Mouse (Mus musculus) MEL (cell line): ENCODE results near the gene Calhm4. TPM values are rescaled to one million over a fixed set of nuclear protein-coding genes. Genes with fewer than 3 reads are reported as not detected.

Experiments
- DNase-seq: peaks from one replicate; pipeline ENCODE4 v3.0.0; 2011; ENCODE audit warnings: low read depth, low spot score
- H3K27ac ChIP-seq: 2 replicates; pipeline ENCODE4 v1.5.1; 2012; ENCODE audit warnings: low read depth, mild to moderate bottlenecking, control low read depth, low read length, moderate library complexity; ENCODE audit not compliant: control insufficient read depth
- H3K27me3 ChIP-seq, 2 experiments: fragments of 150-350 bp in 1 of 2; sonication (generic) in 1 of 2; 2 replicates each; pipeline ENCODE4 v1.6.1; 2012; ENCODE audit warnings: low read length in 2 of 2, mild to moderate bottlenecking in 2 of 2, improper control_type of control experiment in 1 of 2, moderate library complexity in 1 of 2; ENCODE audit not compliant: insufficient read depth in 2 of 2, control insufficient read depth in 1 of 2
- H3K36me3 ChIP-seq, 2 experiments: 2 replicates each; pipeline ENCODE4 v1.6.1; 2012 to 2014; ENCODE audit warnings: low read length in 2 of 2, improper control_type of control experiment in 1 of 2, inconsistent platforms in 1 of 2, mild to moderate bottlenecking in 1 of 2; ENCODE audit not compliant: insufficient read depth in 2 of 2, control insufficient read depth in 1 of 2
- H3K4me1 ChIP-seq, 2 experiments: fragments of 150-350 bp in 1 of 2; sonication (generic) in 1 of 2; 2 replicates each; pipeline ENCODE4 v1.6.1; 2012; ENCODE audit warnings: low read length in 2 of 2, improper control_type of control experiment in 1 of 2, mild to moderate bottlenecking in 1 of 2; ENCODE audit not compliant: insufficient read depth in 2 of 2, control insufficient read depth in 1 of 2
- H3K4me3 ChIP-seq, 2 experiments: fragments of 150-350 bp in 1 of 2; sonication (generic) in 1 of 2; 2 replicates each; pipeline ENCODE4 v1.5.1; 2012; ENCODE audit warnings: low read depth in 2 of 2, low read length in 2 of 2, mild to moderate bottlenecking in 2 of 2, moderate library complexity in 2 of 2, control low read depth in 1 of 2, improper control_type of control experiment in 1 of 2; ENCODE audit not compliant: control insufficient read depth in 1 of 2, insufficient read depth in 1 of 2
- H3K79me2 ChIP-seq: 2 replicates; pipeline ENCODE4 v1.6.1; 2012; ENCODE audit warnings: mild to moderate bottlenecking, low read length, moderate library complexity; ENCODE audit not compliant: control insufficient read depth, poor library complexity, insufficient read depth
- H3K9ac ChIP-seq: 2 replicates; pipeline ENCODE4 v1.6.1; 2012; ENCODE audit warnings: low read depth, mild to moderate bottlenecking, control low read depth, low read length, moderate library complexity; ENCODE audit not compliant: control insufficient read depth, poor library complexity, severe bottlenecking
- H3K9me3 ChIP-seq: fragments of 150-350 bp; sonication (generic); replicated peaks from 2 replicates; pipeline ENCODE4 v1.6.1; 2012; ENCODE audit warnings: mild to moderate bottlenecking, low read length, improper control_type of control experiment, moderate library complexity; ENCODE audit not compliant: insufficient read depth
- BHLHE40 ChIP-seq: IDR thresholded peaks from 2 replicates; pipeline ENCODE4 v1.6.1; 2012; ENCODE audit warnings: low read depth, mild to moderate bottlenecking, inconsistent platforms, low read length, improper control_type of control experiment, borderline replicate concordance
- CTCF ChIP-seq, 3 experiments: IDR thresholded peaks in 2 of 3; conservative IDR thresholded peaks in 1 of 3; 2 replicates each; pipeline ENCODE4 v1.5.1; 2011 to 2012; ENCODE audit warnings: low read length in 3 of 3, low read depth in 2 of 3, mild to moderate bottlenecking in 2 of 3, improper control_type of control experiment in 1 of 3, inconsistent platforms in 1 of 3, mixed read lengths in 1 of 3, moderate library complexity in 1 of 3; ENCODE audit not compliant: control insufficient read depth in 1 of 3, insufficient read depth in 1 of 3, poor library complexity in 1 of 3, severe bottlenecking in 1 of 3
- E2F4 ChIP-seq: IDR thresholded peaks from 2 replicates; pipeline ENCODE4 v1.6.1; 2011; ENCODE audit warnings: low read depth, low read length, improper control_type of control experiment, borderline replicate concordance
- ELF1 ChIP-seq: IDR thresholded peaks from 2 replicates; pipeline ENCODE4 v1.6.1; 2014; ENCODE audit warnings: low read depth, mild to moderate bottlenecking, inconsistent platforms, low read length, improper control_type of control experiment, moderate library complexity
- GATA1 ChIP-seq: IDR thresholded peaks from 2 replicates; pipeline ENCODE4 v1.6.1; 2011; ENCODE audit warnings: low read depth, low read length, improper control_type of control experiment
- JUND ChIP-seq: IDR thresholded peaks from 2 replicates; pipeline ENCODE4 v1.6.1; 2011; ENCODE audit warnings: low read depth, mild to moderate bottlenecking, improper control_type of control experiment, low read length
- KAT2A ChIP-seq: conservative IDR thresholded peaks from 2 replicates; pipeline ENCODE4 v1.6.1; 2012; ENCODE audit warnings: low read depth, low read length, improper control_type of control experiment, inconsistent platforms
- MAFK ChIP-seq: IDR thresholded peaks from 2 replicates; pipeline ENCODE4 v1.6.1; 2011; ENCODE audit warnings: low read depth, mild to moderate bottlenecking, low read length, improper control_type of control experiment, borderline replicate concordance
- MAZ ChIP-seq: IDR thresholded peaks from 2 replicates; pipeline ENCODE4 v1.6.1; 2012; ENCODE audit warnings: low read depth, mild to moderate bottlenecking, inconsistent platforms, low read length, improper control_type of control experiment
- MEF2A ChIP-seq: IDR thresholded peaks from 2 replicates; pipeline ENCODE4 v1.6.1; 2014; ENCODE audit warnings: low read depth, mild to moderate bottlenecking, inconsistent platforms, low read length, improper control_type of control experiment; ENCODE audit not compliant: poor library complexity, insufficient replicate concordance, severe bottlenecking; ENCODE audit errors: extremely low read depth
- MYB ChIP-seq: IDR thresholded peaks from 2 replicates; pipeline ENCODE4 v1.6.1; 2011; ENCODE audit warnings: mild to moderate bottlenecking, low read depth, low read length, improper control_type of control experiment
- MYC ChIP-seq: IDR thresholded peaks from 2 replicates; pipeline ENCODE4 v1.6.1; 2011; ENCODE audit warnings: low read depth, mild to moderate bottlenecking, low read length, improper control_type of control experiment, moderate library complexity
- RCOR1 ChIP-seq: IDR thresholded peaks from 2 replicates; pipeline ENCODE4 v1.6.1; 2012; ENCODE audit warnings: low read depth, mild to moderate bottlenecking, inconsistent platforms, low read length, improper control_type of control experiment
- SIN3A ChIP-seq: IDR thresholded peaks from 2 replicates; pipeline ENCODE4 v1.6.1; 2012; ENCODE audit warnings: low read length, improper control_type of control experiment, inconsistent platforms
- SMC3 ChIP-seq: IDR thresholded peaks from 2 replicates; pipeline ENCODE4 v1.6.1; 2011; ENCODE audit warnings: low read depth, low read length, improper control_type of control experiment
- UBTF ChIP-seq: IDR thresholded peaks from 2 replicates; pipeline ENCODE4 v1.6.1; 2012; ENCODE audit warnings: low read depth, mild to moderate bottlenecking, inconsistent platforms, low read length, improper control_type of control experiment, moderate library complexity, borderline replicate concordance; ENCODE audit not compliant: insufficient read depth
- USF2 ChIP-seq, 2 experiments: IDR thresholded peaks; 2 replicates each; pipeline ENCODE4 v1.6.1; 2011 to 2012; ENCODE audit warnings: improper control_type of control experiment in 2 of 2, low read length in 2 of 2, borderline replicate concordance in 1 of 2, inconsistent platforms in 1 of 2, low read depth in 1 of 2, mild to moderate bottlenecking in 1 of 2; ENCODE audit not compliant: insufficient read depth in 1 of 2
- ZMIZ1 ChIP-seq: IDR thresholded peaks from 2 replicates; pipeline ENCODE4 v1.6.1; 2012; ENCODE audit warnings: low read depth, mild to moderate bottlenecking, inconsistent platforms, low read length, improper control_type of control experiment, moderate library complexity
- polyA plus RNA-seq, 2 experiments: library from polyadenylated mRNA; stranded (reverse) in 1 of 2; unstranded in 1 of 2; fragments of >175 nt in 1 of 2; fragments of >200 nt in 1 of 2; gene quantifications; 2 replicates each; pipeline versions ENCODE4 v1.2.1 to v1.2.4; 2012; ENCODE audit warnings: low replicate concordance in 2 of 2, low read depth in 1 of 2; ENCODE audit not compliant: insufficient read length in 2 of 2, insufficient read depth in 1 of 2, missing spikeins in 1 of 2
- total RNA-seq: library from RNA; depleted of rRNA; stranded (reverse); fragments of 300-350 nt; gene quantifications from 2 replicates; pipeline ENCODE4 v1.2.3, GENCODE M21; 2012

Gene Calhm4
- total and polyA plus RNA-seq, 3 experiments: not detected

GRCm38 (mm10) chr10:34036587-34036986 lies 7.5 kb downstream of the Calhm4 start (continued):
- no peak for TF ChIP-seq ELF1

- Histone ChIP-seq H3K9ac (no peak overlapping the region), H3K27ac (no peak overlapping the region), H3K79me2 (no peaks in the 10 kb centered on the region), H3K27me3 (peaks cover 2 to 7% of the 10 kb centered on the region in 2 experiments), H3K4me1 (no peaks in the 10 kb centered on the region), H3K9me3 (no peaks in the 10 kb centered on the region), H3K4me3 (no peak overlapping the region), H3K36me3 (no peaks in the 10 kb centered on the region)
- DNase-seq: no peak
- TF ChIP-seq UBTF (no peak), USF2 (IDR thresholded peaks at IDR 0.05; ENCODE audit: borderline replicate concordance in 1 of 2, insufficient read depth in 1 of 2, low read depth in 1 of 2, low read length in 2 of 2) (no peak), GATA1 (no peak), JUND (no peak), BHLHE40 (no peak)
Observed at GRCm38 (mm10) chr10:34033630-34034305, 10.3 kb downstream of the Calhm4 start.

- DNase-seq: no peak
- H3K4me3 ChIP-seq: no peak overlapping the region
- peaks cover 2 to 6% of the 10 kb centered on the region in 2 experiments for H3K27me3 ChIP-seq
- H3K4me1 ChIP-seq: no peaks in the 10 kb centered on the region
- H3K36me3 ChIP-seq: no peaks in the 10 kb centered on the region
- H3K27ac ChIP-seq: no peak overlapping the region
- H3K79me2 ChIP-seq: no peaks in the 10 kb centered on the region
- no peak overlapping the region for H3K9ac ChIP-seq
- H3K9me3 ChIP-seq: no peaks in the 10 kb centered on the region
- no peak for TF ChIP-seq MEF2A
- no peak for TF ChIP-seq CTCF (IDR thresholded peaks at IDR 0.05 in 2 of 3, conservative IDR thresholded peaks at IDR 0.05 in 1 of 3; ENCODE audit: control insufficient read depth in 1 of 3, insufficient read depth in 1 of 3, low read depth in 2 of 3, low read length in 3 of 3, poor library complexity in 1 of 3, severe bottlenecking in 1 of 3)
- TF ChIP-seq, all 39 proteins: peak for 0
Observed at GRCm38 (mm10) chr10:34030322-34030721, 13.8 kb downstream of the Calhm4 start.

GRCm38 (mm10) chr10:34019302-34020075 lies 24.6 kb downstream of the Calhm4 start, which contains the start of gene Rwdd1:
Gene Rwdd1 (minus strand): TSS chr10:34019624.
- Histone ChIP-seq H3K9me3 (no peaks in the 10 kb centered on the region), H3K27me3 (no peaks in the 10 kb centered on the region; a peak in 1 of 4 replicates), H3K79me2 (peaks cover 29% of the 10 kb centered on the region), H3K4me1 (peaks cover 2 to 12% of the 10 kb centered on the region in 2 experiments), H3K27ac (peak within 1 kb of the TSS; percentile 93), H3K36me3 (peaks cover 0 to 18% of the 10 kb centered on the region in 2 experiments; a peak in 3 of 4 replicates), H3K9ac (peak within 1 kb of the TSS; percentile 87), H3K4me3 (peak within 1 kb of the TSS; percentile 80 to 96)
- DNase-seq: peak; percentile 97
- no peak for TF ChIP-seq MAFK
- TF ChIP-seq ELF1: peak; percentile 91
- peak; percentile 46; the same call in 1 of the 2 replicates for TF ChIP-seq KAT2A
- TF ChIP-seq E2F4: no peak
- no peak for TF ChIP-seq MEF2A
- no peak for TF ChIP-seq JUND
- no peak for TF ChIP-seq MYB
- TF ChIP-seq BHLHE40: no peak
- TF ChIP-seq SIN3A: peak; percentile 95
- no peak; the same call in 1 of the 2 replicates for TF ChIP-seq RCOR1
- peak; percentile 82; the same call in 1 of the 2 replicates for TF ChIP-seq MAZ
- no peak for TF ChIP-seq SMC3
- TF ChIP-seq USF2 (IDR thresholded peaks at IDR 0.05; ENCODE audit: borderline replicate concordance in 1 of 2, insufficient read depth in 1 of 2, low read depth in 1 of 2, low read length in 2 of 2): no peak
- no peak for TF ChIP-seq GATA1
- TF ChIP-seq MYC: peak; percentile 81
- 0 out of 2 replicates have a peak, but pooled peaks have one; percentile 25 for TF ChIP-seq ZMIZ1
